Mouse (Mus musculus) stomach, adult 2 months (tissue): ENCODE measurements around the gene Olfr1170. TPM values are rescaled to one million over a fixed set of nuclear protein-coding genes. Genes with fewer than 3 reads are reported as not detected.

Experiments used
- polyA plus RNA-seq: library from polyadenylated mRNA; depleted of rRNA; stranded (reverse); fragments of >200 nt; gene quantifications from 2 replicates; pipeline ENCODE4 v1.2.3, GENCODE M21; 2012; rRNA removed

Olfr1170 gene
- polyA plus RNA-seq = not detected in 2 replicates

DNA sequence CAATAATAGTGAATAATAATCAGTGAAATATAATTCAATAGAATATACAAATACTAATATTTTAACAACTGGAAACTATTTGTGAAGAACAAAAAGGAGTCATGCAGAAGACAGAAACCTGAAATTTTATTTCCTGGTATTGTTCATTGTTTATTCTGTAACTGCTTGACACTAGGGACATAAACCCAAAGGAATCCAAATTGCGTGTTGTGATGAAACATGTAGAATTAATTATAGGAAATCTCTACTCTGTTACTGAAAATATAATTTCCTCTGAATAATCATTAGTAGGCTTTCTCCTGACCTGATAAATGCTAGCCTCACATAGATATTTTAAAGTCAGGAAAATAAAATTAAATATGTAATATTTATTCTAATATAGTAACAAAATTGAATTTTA is at the start of gene Olfr1170:
Gene Olfr1170, minus strand, starts transcription at position 101 of the 400 bp plus-strand sequence.

DNA sequence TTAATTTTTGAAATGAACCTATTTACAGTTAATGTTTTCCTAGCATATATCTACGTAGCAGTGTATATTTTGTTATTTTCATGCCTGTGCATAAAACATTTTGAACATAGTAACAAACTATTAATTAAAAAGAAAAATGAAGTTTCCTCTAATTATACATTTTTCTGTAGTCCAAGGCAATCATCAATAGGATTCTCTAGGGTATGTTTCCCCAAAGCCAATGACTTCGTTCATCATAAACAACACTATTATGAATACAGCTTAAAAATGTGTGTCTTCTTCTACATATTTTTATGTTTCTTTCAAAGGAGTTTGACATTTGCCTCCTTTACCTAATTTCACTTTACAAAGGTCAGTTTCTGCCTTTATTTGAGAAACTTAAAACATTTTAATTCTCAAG is 46.6 kb downstream of the Olfr1170 start, which contains the start of gene Olfr1168:
Gene Olfr1168, plus strand, starts transcription at position 301 of the 400 bp plus-strand sequence.

Other genes with a start within 250 kb of the Olfr1170 start
- not detected in 2 replicates for gene Olfr1158, start 238.2 kb downstream of the Olfr1170 start, polyA plus RNA-seq
- gene Olfr1160, start 220.1 kb downstream of the Olfr1170 start, polyA plus RNA-seq = not detected in 2 replicates
- not detected in 2 replicates for gene Olfr1161, start 205.6 kb downstream of the Olfr1170 start, polyA plus RNA-seq
- not detected in 2 replicates for gene Olfr73, start 190.6 kb downstream of the Olfr1170 start, polyA plus RNA-seq
- gene Olfr1162, start 177.2 kb downstream of the Olfr1170 start, polyA plus RNA-seq = not detected in 2 replicates
- not detected in 2 replicates for gene Olfr1163, start 156.5 kb downstream of the Olfr1170 start, polyA plus RNA-seq
- not detected in 2 replicates for gene Olfr1164, start 134.4 kb downstream of the Olfr1170 start, polyA plus RNA-seq
- gene Olfr1166, start 100.1 kb downstream of the Olfr1170 start, polyA plus RNA-seq = not detected in 2 replicates
- not detected in 2 replicates for gene Olfr1167, start 73.1 kb downstream of the Olfr1170 start, polyA plus RNA-seq
- not detected in 2 replicates for gene Olfr1168, start 46.5 kb downstream of the Olfr1170 start, polyA plus RNA-seq
- gene Olfr1173, start 51.5 kb upstream of the Olfr1170 start, polyA plus RNA-seq = not detected in 2 replicates
- gene Olfr1174-ps, start 86.8 kb upstream of the Olfr1170 start, polyA plus RNA-seq = not detected in 2 replicates
- gene Olfr1175-ps, start 98.9 kb upstream of the Olfr1170 start, polyA plus RNA-seq = not detected in 2 replicates
- not detected in 2 replicates for gene Olfr1176, start 108.4 kb upstream of the Olfr1170 start, polyA plus RNA-seq
- gene Olfr1177-ps, start 118.2 kb upstream of the Olfr1170 start, polyA plus RNA-seq = not detected in 2 replicates
- not detected in 2 replicates for gene Olfr1178, start 158.7 kb upstream of the Olfr1170 start, polyA plus RNA-seq
- gene Olfr1179, start 178.1 kb upstream of the Olfr1170 start, polyA plus RNA-seq = not detected in 2 replicates
- gene Olfr1180, start 190.8 kb upstream of the Olfr1170 start, polyA plus RNA-seq = not detected in 2 replicates
- gene Olfr1181, start 197.8 kb upstream of the Olfr1170 start, polyA plus RNA-seq = not detected in 2 replicates
- not detected in 2 replicates for gene Gm13757, start 220.8 kb upstream of the Olfr1170 start, polyA plus RNA-seq
- gene Olfr1183, start 226.5 kb upstream of the Olfr1170 start, polyA plus RNA-seq = not detected in 2 replicates